Mouse (Mus musculus) hindbrain, embryonic 10.5 days (tissue): Measurements from ENCODE around the gene Sorbs2. TPM values are rescaled to one million over a fixed set of nuclear protein-coding genes. Genes with fewer than 3 reads are reported as not detected.
A peak's percentile ranks its signal among the peaks of the same experiment; 100 is the strongest.

Experiments
- DNase-seq: peaks from one replicate; pipeline ENCODE4 v3.0.0-alpha.2; 2017; ENCODE audit warnings: low spot score
- H3K27ac ChIP-seq: fragments of 300-500 bp; sonication (generic); 2 replicates; pipeline ENCODE4 v1.5.1; 2016; ENCODE audit warnings: mild to moderate bottlenecking, moderate library complexity
- H3K27me3 ChIP-seq: fragments of 300-500 bp; sonication (generic); 2 replicates; pipeline ENCODE4 v1.6.1; 2016; ENCODE audit warnings: mild to moderate bottlenecking; ENCODE audit not compliant: poor library complexity, insufficient read depth, severe bottlenecking
- H3K36me3 ChIP-seq: fragments of 300-500 bp; sonication (generic); 2 replicates; pipeline ENCODE4 v1.6.1; 2016; ENCODE audit warnings: mild to moderate bottlenecking, moderate library complexity
- H3K4me1 ChIP-seq: fragments of 300-500 bp; sonication (generic); replicated peaks from 2 replicates; pipeline ENCODE4 v1.6.1; 2016; ENCODE audit warnings: mild to moderate bottlenecking
- H3K4me3 ChIP-seq: fragments of 300-500 bp; sonication (generic); 2 replicates; pipeline ENCODE4 v1.5.1; 2016; ENCODE audit warnings: mild to moderate bottlenecking, moderate library complexity
- H3K9me3 ChIP-seq: fragments of 300-500 bp; sonication (generic); 2 replicates; pipeline ENCODE4 v1.6.1; 2016; ENCODE audit warnings: mild to moderate bottlenecking, moderate library complexity
- WGBS: fragments of 180-500 bp; shearing (Covaris S2); methylation state at CpG from one replicate; pipeline ENCODE4 v1.1.7; 2016; 5-methylcytosine and 5-hydroxymethylcytosine counted together
- polyA plus RNA-seq: library from polyadenylated mRNA; unstranded; fragments of >200 nt; fragmentation: Nextera tagmentation; extraction: Ambion mirVana; gene quantifications from 2 replicates; pipeline ENCODE4 v1.2.1, GENCODE M21; 2016

Gene Sorbs2
- polyA plus RNA-seq, 1 experiment from 2014 or later: 36.9 TPM

DNA sequence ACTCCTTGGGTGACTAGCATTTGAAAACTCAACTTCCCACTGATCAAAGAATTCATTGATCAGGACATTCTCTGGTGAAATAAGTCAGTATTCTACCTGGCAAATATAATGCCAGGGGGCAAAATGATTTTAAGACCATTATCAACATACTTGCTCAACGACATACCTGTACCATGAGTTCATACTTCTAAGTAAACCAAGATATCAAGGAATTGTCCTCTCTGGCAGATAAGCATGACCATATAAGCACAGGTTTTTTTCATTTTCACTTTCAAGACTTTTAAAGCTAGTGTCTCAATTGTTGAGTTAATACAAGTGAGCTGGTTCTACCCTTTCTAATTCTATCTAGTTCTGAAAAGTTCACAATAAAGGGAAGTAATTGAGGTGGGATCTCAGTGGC is 130.2 kb downstream of the Sorbs2 start:
- no peaks in the 10 kb centered on the region for H3K36me3 ChIP-seq
- no peaks in the 10 kb centered on the region for H3K27me3 ChIP-seq
- no peaks in the 10 kb centered on the region for H3K4me1 ChIP-seq
- 93% methylated on average over 1 of the region's 1 CpGs for WGBS
- no peak overlapping the region for H3K4me3 ChIP-seq
- no peaks in the 10 kb centered on the region for H3K9me3 ChIP-seq
- no peak for DNase-seq
- no peak overlapping the region for H3K27ac ChIP-seq

DNA sequence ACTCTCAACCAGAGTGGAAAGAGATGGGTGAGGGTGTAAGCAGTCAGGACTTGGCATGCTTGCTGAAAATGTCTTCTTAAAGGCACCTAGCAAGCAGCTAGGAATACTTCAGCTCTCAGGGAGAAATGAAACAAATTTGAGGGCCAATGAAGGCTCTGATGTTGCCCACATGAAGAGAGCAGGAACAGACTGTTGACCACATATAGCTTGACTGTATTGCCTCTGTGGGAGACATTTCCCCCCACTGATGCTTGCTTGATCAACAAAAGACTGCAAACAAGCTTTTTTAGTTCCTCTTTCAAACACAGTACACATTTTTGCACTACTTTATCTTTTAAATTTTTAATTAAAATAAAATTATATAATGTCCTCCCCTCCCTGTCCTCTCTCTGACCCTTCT is 131.9 kb downstream of the Sorbs2 start:
- Histone ChIP-seq H3K9me3 (no peaks in the 10 kb centered on the region), H3K4me3 (no peak overlapping the region), H3K27me3 (no peaks in the 10 kb centered on the region), H3K27ac (no peak overlapping the region), H3K36me3 (no peaks in the 10 kb centered on the region), H3K4me1 (no peaks in the 10 kb centered on the region)
- no peak for DNase-seq

DNA sequence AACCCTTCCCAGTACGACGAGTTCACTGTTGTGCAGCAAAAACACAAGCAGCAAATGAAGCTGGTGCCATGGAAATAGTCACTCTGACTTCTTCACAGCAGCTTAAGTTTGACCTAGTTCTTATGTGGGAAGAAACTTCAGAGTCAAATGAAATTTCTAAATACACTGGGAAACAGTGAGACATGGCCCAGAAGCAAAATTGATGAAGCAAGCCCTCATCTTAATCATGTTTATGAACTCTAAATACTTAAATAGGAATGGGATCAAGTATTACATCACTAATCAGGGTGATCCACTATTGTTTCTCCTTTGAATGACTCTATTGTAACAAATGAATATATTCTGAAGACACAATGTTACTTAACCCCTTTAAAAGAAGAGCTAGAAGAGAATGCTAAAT is 137.1 kb downstream of the Sorbs2 start:
- H3K36me3 ChIP-seq: peaks cover 8% of the 10 kb centered on the region; the same call in 1 of the 2 replicates
- 91% methylated on average over 2 of the region's 2 CpGs for WGBS
- no peaks in the 10 kb centered on the region for H3K4me1 ChIP-seq
- no peaks in the 10 kb centered on the region for H3K27me3 ChIP-seq
- H3K4me3 ChIP-seq: no peak overlapping the region
- no peak for DNase-seq
- no peak overlapping the region for H3K27ac ChIP-seq
- no peaks in the 10 kb centered on the region for H3K9me3 ChIP-seq

DNA sequence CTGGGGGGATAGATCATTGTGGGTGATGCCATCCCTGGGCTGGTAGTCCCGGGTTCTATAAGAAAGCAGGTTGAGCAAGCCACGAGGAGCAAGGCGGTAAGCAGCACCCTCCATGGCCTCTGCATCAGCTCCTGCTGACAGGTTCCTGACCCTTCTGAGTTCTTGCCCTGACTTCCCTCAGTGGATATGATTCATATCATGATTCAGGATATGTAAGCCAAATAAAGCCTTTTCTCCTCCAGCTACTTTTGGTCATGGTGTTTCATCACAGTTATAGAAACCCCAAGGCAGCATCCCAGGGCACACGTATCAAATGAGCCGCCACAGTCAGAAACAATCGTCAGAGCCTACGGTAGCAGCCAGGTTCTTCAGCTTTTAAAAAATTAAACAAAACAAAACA is 141.5 kb downstream of the Sorbs2 start:
- no peak overlapping the region for H3K27ac ChIP-seq
- H3K4me1 ChIP-seq: no peaks in the 10 kb centered on the region
- H3K36me3 ChIP-seq: peaks cover 10% of the 10 kb centered on the region; the same call in 1 of the 2 replicates
- no peak overlapping the region for H3K4me3 ChIP-seq
- WGBS: 93% methylated on average over 7 of the region's 7 CpGs
- no peaks in the 10 kb centered on the region for H3K27me3 ChIP-seq
- no peak for DNase-seq
- no peaks in the 10 kb centered on the region for H3K9me3 ChIP-seq

DNA sequence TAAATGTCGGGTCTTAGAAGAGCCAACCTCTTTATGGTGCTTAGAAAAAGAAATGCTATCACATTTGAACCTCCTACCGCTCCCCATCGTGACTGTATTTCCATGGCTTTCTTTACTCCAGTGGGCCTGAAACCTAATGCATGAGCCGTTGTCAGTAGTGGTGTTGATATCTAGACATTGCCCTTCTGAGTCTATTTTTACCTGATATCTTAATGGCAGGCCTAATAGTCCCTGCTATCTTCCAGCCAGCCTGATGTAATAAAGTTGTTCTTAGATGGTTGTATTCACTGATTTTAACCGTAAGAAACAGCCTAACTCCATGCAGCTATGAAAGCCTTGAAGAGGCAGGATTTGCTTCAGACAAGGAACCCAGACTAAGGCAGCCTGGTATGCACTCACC is 142.4 kb downstream of the Sorbs2 start:
- 90% methylated on average over 5 of the region's 5 CpGs for WGBS
- H3K9me3 ChIP-seq: no peaks in the 10 kb centered on the region

DNA sequence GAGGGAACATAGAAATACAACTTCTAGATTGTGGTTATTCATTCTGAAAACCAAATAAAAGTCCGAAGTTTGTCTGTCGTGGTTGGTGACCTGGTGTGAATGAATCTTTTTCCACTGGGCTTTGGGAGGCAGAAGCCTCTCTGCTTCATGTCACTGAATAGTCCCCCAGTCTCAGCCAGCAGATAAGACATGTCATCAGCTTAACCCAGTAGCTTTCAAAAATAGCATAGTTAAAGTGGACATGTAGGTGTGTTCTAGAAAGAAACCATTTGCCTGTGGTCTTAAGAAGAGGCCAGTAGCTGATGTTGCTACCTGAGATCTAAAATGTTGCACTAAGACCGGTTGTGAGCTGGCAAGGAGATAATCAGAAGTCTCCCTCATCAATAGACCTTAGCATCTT is 150.4 kb downstream of the Sorbs2 start:
- DNase-seq: no peak
- Histone ChIP-seq H3K9me3 (no peaks in the 10 kb centered on the region), H3K4me3 (no peak overlapping the region), H3K27me3 (no peaks in the 10 kb centered on the region), H3K27ac (no peak overlapping the region), H3K4me1 (peaks cover 44% of the 10 kb centered on the region), H3K36me3 (0 out of 2 replicates have a peak, but pooled peaks cover 9% of the 10 kb centered on the region)
- 74% methylated on average over 3 of the region's 3 CpGs for WGBS

More for the DNA sequence above, 142.4 kb downstream of the Sorbs2 start:
- H3K4me1 ChIP-seq: peaks cover 6% of the 10 kb centered on the region; the same call in 1 of the 2 replicates
- no peak for DNase-seq
- H3K4me3 ChIP-seq: no peak overlapping the region
- no peak overlapping the region for H3K27ac ChIP-seq
- H3K36me3 ChIP-seq: peaks cover 10% of the 10 kb centered on the region; the same call in 1 of the 2 replicates
- no peaks in the 10 kb centered on the region for H3K27me3 ChIP-seq

DNA sequence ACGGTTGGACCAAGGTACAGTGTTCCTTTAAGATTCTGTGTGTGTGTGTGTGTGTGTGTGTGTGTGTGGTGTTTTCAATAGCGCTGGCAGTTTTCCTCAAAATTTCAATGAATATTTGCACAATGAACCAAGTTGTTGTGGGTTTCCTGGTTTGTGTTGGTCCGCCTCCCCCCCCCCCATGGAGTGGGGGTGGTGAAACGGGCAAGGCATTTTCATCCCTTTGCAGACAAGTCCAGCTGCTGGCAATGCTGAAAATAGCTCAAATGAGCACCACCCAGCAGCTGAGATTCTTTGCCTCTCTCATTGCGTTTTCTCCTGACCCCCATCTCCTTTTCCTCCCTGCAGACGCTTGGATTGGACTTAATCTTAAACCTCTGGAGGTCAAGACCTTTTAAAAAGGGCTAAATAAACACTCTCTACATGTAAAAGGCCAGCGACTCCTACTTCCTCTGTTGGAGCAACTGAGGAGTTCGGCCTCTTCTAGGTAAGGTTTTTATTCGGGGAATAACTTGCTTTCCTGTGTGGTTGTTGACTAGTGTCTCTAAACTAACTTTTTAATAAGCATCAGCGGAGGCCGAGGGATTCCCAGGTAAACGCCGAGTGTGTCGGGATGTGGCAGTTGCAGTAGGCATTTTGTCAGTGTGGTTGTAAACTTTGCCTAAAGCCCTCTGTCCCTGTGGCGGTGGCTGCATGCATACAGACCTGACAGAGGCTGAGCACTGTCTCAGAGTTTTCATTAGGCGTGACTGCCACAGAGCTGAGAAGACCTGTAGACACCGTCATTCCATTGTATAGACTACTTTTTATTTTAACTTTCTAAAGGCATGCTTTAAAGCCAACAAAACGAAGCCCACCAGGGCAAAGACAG is 151.1 kb downstream of the Sorbs2 start:
- 0 out of 2 replicates have a peak, but pooled peaks cover 9% of the 10 kb centered on the region for H3K36me3 ChIP-seq
- peak overlapping the region; percentile 26; the same call in 1 of the 2 replicates for H3K27ac ChIP-seq
- no peak overlapping the region for H3K4me3 ChIP-seq

DNA sequence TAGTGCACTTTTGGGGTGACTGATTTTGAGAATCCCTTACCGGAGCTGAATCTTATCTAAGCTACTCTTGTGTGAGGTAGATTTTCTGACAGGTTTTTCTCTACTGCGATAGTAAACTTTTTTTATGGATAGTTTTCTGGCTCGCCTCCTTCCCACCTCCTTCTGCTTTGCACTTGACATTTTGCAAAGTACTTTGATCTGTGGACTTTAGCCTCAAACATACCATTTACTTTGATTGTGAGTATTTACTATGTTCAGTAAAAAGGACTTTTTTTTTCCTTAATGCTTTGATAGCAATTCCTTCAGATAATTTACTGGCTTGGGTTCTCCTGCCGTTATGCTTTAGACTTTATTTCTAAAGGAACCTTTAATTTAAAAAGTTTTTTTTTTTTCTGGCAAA is 151.9 kb downstream of the Sorbs2 start:
- WGBS: 84% methylated on average over 4 of the region's 4 CpGs
- Histone ChIP-seq H3K4me3 (no peak overlapping the region), H3K36me3 (0 out of 2 replicates have a peak, but pooled peaks cover 7% of the 10 kb centered on the region), H3K27ac (no peak overlapping the region), H3K9me3 (no peaks in the 10 kb centered on the region), H3K4me1 (peaks cover 43% of the 10 kb centered on the region), H3K27me3 (no peaks in the 10 kb centered on the region)
- no peak for DNase-seq

More for the DNA sequence above, 151.1 kb downstream of the Sorbs2 start:
- no peaks in the 10 kb centered on the region for H3K9me3 ChIP-seq
- DNase-seq: peak; percentile 23
- WGBS: 32% methylated on average over 18 of the region's 18 CpGs
- H3K4me1 ChIP-seq: peaks cover 44% of the 10 kb centered on the region
- no peaks in the 10 kb centered on the region for H3K27me3 ChIP-seq

DNA sequence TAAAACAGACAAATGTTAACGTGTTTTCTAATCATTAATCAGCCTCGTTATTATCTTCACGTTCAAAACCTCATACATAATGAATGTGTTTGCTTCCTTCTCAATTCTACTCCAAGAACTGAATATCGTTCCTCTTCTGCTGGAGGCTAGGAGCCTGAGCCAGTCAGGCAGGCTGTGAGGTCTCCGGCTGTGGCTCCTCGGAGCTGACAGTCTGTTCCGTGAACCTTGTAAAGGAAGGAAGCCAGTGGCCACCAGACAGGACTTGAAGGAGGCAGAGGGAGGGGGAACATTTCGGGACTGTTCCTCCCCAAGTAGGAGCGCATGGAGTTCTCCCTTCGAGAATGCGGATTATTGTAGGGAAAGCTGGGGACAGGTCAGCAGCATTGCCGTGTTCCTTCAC is 153.0 kb downstream of the Sorbs2 start:
- 71% methylated on average over 12 of the region's 12 CpGs for WGBS

DNA sequence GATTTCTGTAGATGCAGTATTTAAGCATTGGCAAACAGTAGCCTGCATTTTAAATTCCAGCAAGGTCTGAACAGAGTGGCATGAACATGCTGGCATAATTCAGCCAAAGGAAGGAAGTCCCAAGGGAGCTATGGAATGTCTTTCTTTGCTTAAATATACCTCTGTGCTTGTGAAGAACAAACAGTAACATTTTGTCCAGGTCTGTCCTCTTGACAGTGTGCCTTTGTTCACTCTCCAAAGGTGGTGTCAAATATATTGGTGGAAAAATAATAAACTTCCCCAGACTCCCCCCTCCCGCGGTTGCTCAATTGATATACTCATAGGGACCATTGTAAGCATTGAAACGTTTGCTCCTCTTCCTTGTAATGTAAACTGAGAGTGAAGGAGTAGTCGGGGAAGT is 154.0 kb downstream of the Sorbs2 start:
- H3K27ac ChIP-seq: no peak overlapping the region
- WGBS: 60% methylated on average over 4 of the region's 4 CpGs
- H3K4me1 ChIP-seq: peaks cover 32% of the 10 kb centered on the region
- 0 out of 2 replicates have a peak, but pooled peaks cover 7% of the 10 kb centered on the region for H3K36me3 ChIP-seq
- H3K4me3 ChIP-seq: no peak overlapping the region
- H3K27me3 ChIP-seq: no peaks in the 10 kb centered on the region
- no peaks in the 10 kb centered on the region for H3K9me3 ChIP-seq
- no peak for DNase-seq

More for the DNA sequence above, 153.0 kb downstream of the Sorbs2 start:
- no peak for DNase-seq
- no peaks in the 10 kb centered on the region for H3K9me3 ChIP-seq
- 0 out of 2 replicates have a peak, but pooled peaks cover 7% of the 10 kb centered on the region for H3K36me3 ChIP-seq
- H3K4me1 ChIP-seq: peaks cover 32% of the 10 kb centered on the region
- H3K4me3 ChIP-seq: no peak overlapping the region
- no peak overlapping the region; the same call in 1 of the 2 replicates for H3K27ac ChIP-seq
- H3K27me3 ChIP-seq: no peaks in the 10 kb centered on the region

DNA sequence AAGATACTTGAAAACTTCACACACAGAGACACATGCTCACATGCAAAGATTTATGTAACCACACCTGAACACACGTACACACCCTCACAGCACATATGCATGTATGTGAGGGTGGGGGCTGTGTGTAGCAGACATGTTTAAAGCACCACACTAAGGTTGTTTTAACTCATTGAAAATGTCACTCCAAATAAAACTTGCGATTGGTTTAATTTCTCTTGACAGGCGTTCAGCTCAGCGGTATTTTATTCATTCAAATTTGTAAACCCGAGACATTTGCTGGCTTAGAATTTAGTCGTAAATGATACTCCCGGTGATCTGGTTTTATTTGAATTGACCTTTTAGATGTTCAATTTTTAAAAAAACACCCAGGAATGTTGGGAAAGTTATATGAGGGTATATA is 158.6 kb downstream of the Sorbs2 start:
- H3K27ac ChIP-seq: no peak overlapping the region
- DNase-seq: no peak
- WGBS: 90% methylated on average over 7 of the region's 7 CpGs

DNA sequence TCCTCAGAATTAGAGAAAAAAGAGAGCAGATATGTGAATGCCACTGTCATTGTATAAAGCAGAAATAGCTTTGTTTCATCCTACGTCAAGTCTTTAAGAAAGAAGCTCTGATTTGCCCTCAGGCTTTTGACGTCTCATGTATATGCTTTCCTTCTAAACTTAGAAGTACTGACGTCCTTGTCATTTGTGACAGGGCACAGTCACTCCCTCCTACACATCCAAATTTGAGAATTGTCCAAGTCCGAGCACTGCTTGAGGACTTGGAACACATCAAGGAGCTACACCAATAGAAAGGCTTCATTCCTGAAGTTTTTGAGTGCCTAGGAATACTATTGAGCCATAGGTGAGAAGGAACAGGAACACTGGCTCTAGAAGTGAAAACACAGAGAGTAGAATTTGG is 165.6 kb downstream of the Sorbs2 start:
- 81% methylated on average over 4 of the region's 4 CpGs for WGBS
- peaks cover 20% of the 10 kb centered on the region for H3K4me1 ChIP-seq
- no peaks in the 10 kb centered on the region for H3K36me3 ChIP-seq

More for the DNA sequence above, 158.6 kb downstream of the Sorbs2 start:
- H3K4me1 ChIP-seq: 0 out of 2 replicates have a peak, but pooled peaks cover 8% of the 10 kb centered on the region
- H3K36me3 ChIP-seq: no peaks in the 10 kb centered on the region
- H3K9me3 ChIP-seq: no peaks in the 10 kb centered on the region
- no peak overlapping the region for H3K4me3 ChIP-seq
- H3K27me3 ChIP-seq: no peaks in the 10 kb centered on the region

DNA sequence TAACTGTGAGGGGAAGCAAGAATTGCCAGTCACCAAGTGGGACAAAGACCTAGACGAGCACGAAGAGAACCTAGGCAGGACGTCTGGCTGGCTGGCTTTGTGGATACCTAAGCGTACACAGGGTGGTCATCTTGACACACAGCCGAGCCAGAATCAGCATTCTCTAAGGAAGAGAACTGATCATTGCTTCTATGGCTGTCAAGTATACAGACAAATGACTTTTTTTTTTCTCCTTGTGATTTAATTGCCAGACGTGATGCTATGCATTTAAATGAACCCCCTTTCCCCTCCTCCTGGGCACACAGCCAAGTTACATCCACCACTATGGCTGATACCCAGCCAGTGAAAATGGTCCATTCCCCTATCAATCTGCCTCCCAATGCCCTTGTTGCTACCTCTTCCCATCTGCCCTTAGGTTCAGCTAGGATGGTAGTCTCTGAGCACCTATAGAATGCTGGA is 168.3 kb downstream of the Sorbs2 start:
- DNase-seq: no peak

More for the DNA sequence above, 165.6 kb downstream of the Sorbs2 start:
- Histone ChIP-seq H3K4me3 (no peak overlapping the region), H3K9me3 (no peaks in the 10 kb centered on the region), H3K27me3 (no peaks in the 10 kb centered on the region), H3K27ac (no peak overlapping the region)
- DNase-seq: no peak

More for the DNA sequence above, 168.3 kb downstream of the Sorbs2 start:
- Histone ChIP-seq H3K4me3 (no peak overlapping the region), H3K36me3 (no peaks in the 10 kb centered on the region), H3K27ac (no peak overlapping the region), H3K27me3 (no peaks in the 10 kb centered on the region), H3K4me1 (peaks cover 20% of the 10 kb centered on the region), H3K9me3 (no peaks in the 10 kb centered on the region)
- 74% methylated on average over 6 of the region's 6 CpGs for WGBS
